Mouse (Mus musculus): ENCODE data around the gene Nktr.

- TF ChIP-seq CTCF (IDR thresholded peaks at IDR 0.05) (no peak), POLR2A (IDR thresholded peaks at IDR 0.05; ENCODE audit: insufficient read depth, low read depth, low read length) (no peak), EP300 (IDR thresholded peaks at IDR 0.05; ENCODE audit: insufficient read depth, low read depth, low read length) (no peak)
Measured at GRCm38 (mm10) chr9:121677476-121677875, 41.5 kb upstream of the Nktr start.

All from heart, adult 2 months (tissue).